Mouse (Mus musculus) lung, postnatal 25 days (tissue): ENCODE data around the gene Cap1.

ENCODE experiments used
- DNase-seq: peaks from one replicate; pipeline ENCODE4 v3.0.0; 2022; ENCODE audit warnings: low spot score

The Cap1 gene

GRCm38 (mm10) chr4:122885768-122886578 is at the start of gene Cap1:
Gene Cap1 (minus strand): TSS chr4:122886056.
- DNase-seq = peak; percentile 99

- peak; percentile 43 for DNase-seq
Measured at GRCm38 (mm10) chr4:122933857-122934256, 48.0 kb upstream of the Cap1 start.

GRCm38 (mm10) chr4:122933051-122933591 is 47.3 kb upstream of the Cap1 start:
- no peak for DNase-seq

- no peak for DNase-seq
Measured at GRCm38 (mm10) chr4:122932239-122932978, 46.6 kb upstream of the Cap1 start.

- no peak for DNase-seq
Measured at GRCm38 (mm10) chr4:122930939-122931590, 45.2 kb upstream of the Cap1 start.

GRCm38 (mm10) chr4:122923392-122924344 is 37.8 kb upstream of the Cap1 start:
- no peak for DNase-seq

- DNase-seq = no peak
Measured at GRCm38 (mm10) chr4:122922841-122923240, 37.0 kb upstream of the Cap1 start.

GRCm38 (mm10) chr4:122915985-122916384 is 30.1 kb upstream of the Cap1 start:
- DNase-seq = no peak

GRCm38 (mm10) chr4:122914186-122914585 is 28.3 kb upstream of the Cap1 start:
- no peak for DNase-seq

- no peak for DNase-seq
Measured at GRCm38 (mm10) chr4:122912613-122913012, 26.8 kb upstream of the Cap1 start.

GRCm38 (mm10) chr4:122910577-122910976 is 24.7 kb upstream of the Cap1 start:
- no peak for DNase-seq

- no peak for DNase-seq
Measured at GRCm38 (mm10) chr4:122909572-122910189, 23.8 kb upstream of the Cap1 start.

GRCm38 (mm10) chr4:122905359-122905758 is 19.5 kb upstream of the Cap1 start:
- no peak for DNase-seq

GRCm38 (mm10) chr4:122903709-122904108 is 17.9 kb upstream of the Cap1 start:
- DNase-seq = no peak

GRCm38 (mm10) chr4:122902156-122902555 is 16.3 kb upstream of the Cap1 start:
- DNase-seq = no peak

- peak; percentile 69 for DNase-seq
Measured at GRCm38 (mm10) chr4:122898313-122898712, 12.5 kb upstream of the Cap1 start.

GRCm38 (mm10) chr4:122897750-122898149 is 11.9 kb upstream of the Cap1 start:
- DNase-seq = no peak

- DNase-seq = peak; percentile 44
Measured at GRCm38 (mm10) chr4:122892157-122892556, 6.3 kb upstream of the Cap1 start.

GRCm38 (mm10) chr4:122891597-122891996 is 5.7 kb upstream of the Cap1 start:
- DNase-seq = no peak

GRCm38 (mm10) chr4:122890881-122891481 is 5.1 kb upstream of the Cap1 start:
- DNase-seq = peak; percentile 30
